Mouse (Mus musculus): ENCODE results near the gene Tacc2.
"Not testable (repeated sequence)": the region's sequence is repeated elsewhere in the genome, so short reads cannot be mapped to it uniquely, and the experiment has no call there.

Tacc2 gene

DNA sequence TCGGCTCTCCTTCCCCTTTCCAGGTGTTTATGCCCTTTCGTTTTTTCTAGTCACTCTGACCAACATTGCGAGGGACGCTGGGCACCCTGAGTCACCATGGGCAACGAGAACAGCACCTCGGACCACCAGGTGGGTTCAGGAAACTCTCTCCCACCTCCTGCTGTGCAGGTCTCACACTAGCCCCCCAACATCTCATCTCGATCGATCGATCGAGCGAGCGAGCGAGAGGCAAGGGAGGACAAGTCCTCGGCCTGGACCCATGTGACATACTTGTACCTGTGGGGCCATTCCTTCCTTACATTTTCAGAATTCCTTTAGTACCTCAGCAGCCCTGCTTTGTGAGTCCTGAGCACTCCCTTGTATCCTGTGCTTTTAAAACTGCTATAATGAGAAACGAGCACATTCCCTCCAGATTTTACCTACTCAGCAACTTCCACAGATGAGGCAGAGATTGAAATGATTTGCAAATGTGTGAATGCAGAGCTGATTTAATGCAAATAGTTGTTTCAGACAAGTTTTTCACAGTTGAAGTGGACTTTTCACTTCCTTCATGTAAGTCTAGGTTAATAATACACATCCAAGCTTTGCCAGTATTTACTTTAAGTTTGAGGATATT lies at the start of gene Tacc2:
Tacc2 (plus strand) TSS at position 51 of the 616 bp plus-strand sequence.
- no peak for DNase-seq (ENCODE audit: low read depth, low spot score)

DNA sequence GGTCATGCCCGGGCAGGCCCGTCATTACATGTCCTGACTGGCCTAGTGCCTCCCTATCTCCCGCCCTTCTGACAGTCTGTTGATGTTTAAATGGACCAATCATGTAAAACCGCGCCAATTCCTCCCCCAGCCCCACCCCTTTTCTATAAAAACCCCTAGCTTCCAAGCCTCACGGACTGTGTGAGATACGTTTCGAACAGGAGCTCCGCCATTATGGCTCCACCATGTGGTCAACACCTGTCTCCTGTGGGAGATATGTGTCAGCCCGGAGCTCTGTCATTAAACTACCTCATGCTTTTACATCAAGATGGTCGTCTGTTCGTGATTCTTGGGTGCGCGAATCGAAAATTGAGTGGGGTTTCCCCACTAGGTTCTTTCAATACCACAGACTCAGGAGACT lies 46.1 kb upstream of the Tacc2 start:
- DNase-seq (ENCODE audit: low read depth, low spot score): not testable (repeated sequence)

DNA sequence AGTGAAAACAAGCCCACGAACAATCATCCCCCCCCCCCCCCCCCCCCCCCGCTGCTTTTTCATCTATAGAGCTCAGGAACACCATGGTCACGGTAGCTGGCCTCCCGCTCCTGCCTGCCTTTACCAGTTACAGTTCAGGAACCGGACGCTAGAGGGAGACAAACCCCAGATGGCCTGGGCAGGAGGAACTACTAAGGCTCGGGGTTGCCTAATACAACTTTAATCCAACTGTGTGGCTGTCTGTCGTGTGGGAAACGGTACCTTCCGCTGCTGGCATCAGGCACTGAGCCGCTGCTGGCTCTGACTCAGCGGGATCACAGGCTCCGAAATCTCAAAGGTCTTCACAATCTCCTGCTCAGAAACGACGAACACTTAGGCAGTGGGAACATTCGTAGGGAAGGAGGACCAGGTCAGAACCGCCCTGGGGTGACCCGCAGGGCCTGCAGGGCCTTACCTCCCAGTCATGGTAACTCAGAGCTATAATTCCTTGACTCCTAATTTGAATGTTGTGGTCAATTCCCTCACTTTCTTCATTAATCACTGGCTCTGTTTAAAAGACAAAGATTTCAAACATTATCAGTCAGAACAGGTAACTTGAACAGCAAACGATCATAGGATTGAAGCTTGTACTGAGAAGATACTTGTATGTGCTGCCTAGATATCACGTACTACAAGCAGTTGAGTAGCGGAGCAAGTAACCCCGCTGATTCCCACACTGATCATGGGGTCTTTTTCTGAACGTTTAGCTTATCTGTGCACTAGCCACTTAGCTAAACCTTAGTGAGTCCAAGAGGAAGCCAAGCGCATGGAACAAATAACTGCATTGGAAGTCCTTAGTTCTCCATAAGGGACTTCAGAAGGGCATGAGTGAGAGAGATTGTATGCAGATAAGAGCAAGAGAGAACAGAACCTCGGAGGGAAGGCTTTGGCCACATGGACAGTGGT lies 43.6 kb upstream of the Tacc2 start:
- DNase-seq (ENCODE audit: low read depth, low spot score): peak; percentile 82

DNA sequence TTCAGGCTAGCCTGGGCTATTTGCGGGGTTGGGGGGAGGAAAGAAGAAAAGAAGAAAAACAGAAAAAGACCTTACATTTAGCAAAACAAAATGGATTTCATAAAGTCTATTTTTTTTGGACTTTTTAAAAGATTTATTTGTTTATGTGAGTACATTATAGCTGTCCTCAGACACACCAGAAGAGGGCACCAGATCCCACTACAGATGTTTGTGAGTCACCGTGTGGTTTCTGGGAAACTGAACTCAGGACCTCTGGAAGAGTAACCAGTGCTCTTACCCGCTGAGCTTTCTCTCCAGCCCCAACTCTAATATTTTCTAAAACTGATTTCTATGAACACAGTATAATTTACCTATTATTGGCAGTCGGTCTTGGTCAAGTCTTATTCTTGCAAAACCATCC lies 42.1 kb upstream of the Tacc2 start:
- DNase-seq (ENCODE audit: low read depth, low spot score): no peak

DNA sequence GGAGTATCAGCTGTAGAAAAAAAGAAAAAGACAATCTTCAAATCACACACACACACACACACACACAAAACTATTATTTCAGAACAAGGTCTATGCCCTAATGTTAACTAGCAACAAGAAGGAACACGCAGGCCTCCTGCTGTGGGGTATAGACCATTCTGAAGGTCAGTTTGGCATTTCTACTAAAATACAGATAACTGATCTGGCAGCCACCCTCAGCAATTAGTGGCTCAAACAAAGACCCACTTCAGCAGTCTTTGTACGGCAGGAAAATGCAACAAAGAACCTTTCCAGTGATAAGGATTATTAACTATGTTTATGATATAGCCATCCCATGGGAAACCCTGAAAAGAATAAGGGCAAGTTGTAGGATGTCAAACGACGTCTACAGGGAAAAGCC lies 40.2 kb upstream of the Tacc2 start:
- no peak for DNase-seq (ENCODE audit: low read depth, low spot score)

DNA sequence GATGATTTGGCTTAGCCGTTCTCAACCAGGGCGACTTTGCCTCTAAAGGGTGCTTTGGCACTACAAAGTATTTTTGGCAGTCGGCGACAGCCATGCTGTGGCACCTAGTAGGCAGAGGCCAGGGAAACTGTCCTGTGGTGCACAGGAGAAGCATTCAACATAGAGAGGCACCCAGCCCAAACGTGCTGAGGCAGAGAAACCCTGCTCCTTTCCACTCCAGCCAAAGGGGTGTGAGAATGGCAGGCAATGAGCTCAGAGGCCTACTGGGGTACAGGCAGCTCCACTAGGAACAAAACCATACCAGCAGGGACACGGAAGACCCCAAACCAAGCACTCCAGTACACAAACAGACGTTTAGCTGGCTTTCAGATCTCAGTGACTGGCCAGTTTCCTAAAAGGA lies 37.1 kb upstream of the Tacc2 start:
- no peak for DNase-seq (ENCODE audit: low read depth, low spot score)

DNA sequence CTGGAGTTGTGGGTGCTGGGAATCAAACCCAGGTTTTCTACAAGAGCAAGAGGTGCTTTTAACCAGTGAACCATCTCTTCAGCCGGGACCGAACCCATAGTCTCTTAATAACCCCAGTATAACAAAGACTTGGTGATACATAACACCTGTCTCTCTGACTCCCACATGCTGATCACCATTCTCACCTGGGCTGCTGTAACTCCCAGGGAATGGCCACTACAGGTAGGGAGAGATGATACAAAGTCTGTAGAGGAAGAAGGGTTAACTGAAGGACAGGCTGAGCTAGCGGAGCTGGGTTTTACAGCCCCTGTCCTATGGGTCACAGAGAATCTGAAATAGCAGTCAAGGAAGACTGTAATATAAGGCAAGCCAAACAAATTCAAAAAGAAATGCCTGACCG lies 34.1 kb upstream of the Tacc2 start:
- no peak for DNase-seq (ENCODE audit: low read depth, low spot score)

DNA sequence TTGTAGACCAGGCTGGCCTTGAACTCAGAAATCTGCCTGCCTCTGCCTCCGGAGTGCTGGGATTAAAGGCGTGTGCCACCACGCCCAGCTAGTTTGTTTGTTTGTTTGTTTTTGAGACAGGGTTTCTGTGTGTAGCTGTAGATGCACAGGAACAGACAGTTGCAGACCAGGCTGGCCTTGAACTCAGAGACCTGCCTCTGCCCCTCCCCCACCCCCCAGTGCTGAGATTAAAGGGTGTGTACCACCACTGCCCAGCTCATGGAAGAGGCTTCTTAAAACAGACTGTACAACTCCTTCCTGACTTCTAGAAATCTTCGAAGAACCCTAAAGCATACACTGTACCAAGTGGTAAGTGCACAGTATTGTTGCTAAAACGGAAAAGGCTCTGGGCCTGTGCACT lies 31.8 kb upstream of the Tacc2 start:
- DNase-seq (ENCODE audit: low read depth, low spot score): no peak

DNA sequence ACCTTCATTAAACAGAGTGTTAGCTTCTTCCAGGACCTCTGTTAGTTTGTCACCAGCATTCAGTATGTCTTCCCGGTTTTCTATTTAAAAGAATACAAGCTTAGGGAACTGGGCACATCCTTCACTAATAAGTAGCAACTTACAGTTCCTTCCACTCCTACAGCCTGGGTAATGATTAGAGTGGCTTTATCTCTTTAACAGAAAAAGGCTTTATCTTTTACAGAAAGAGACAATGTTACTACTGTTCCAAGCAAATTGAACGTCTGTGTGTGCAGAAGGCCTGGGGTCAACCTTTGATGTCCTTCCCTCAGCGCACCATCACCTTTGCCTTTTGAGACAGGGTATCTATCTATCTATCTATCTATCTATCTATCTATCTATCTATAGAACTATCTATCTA lies 31.3 kb upstream of the Tacc2 start:
- no peak for DNase-seq (ENCODE audit: low read depth, low spot score)

DNA sequence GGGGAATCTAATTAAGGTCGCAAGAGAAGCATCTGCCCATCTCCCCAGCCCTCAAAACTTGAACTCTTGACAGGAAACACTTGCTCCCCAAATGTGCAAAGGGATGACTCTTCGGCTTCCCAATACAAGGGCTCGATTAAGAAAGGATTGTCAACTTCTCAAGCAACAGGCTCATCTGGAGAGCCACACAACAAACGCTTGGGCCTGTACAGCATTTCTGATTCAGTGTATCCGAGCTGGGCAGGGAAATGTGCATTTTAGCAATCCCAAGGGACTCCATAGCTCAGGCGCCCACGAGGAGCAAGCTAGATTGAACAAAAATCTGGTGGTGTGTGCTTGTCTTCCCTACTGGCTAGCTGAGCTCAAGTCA lies 30.8 kb upstream of the Tacc2 start:
- DNase-seq (ENCODE audit: low read depth, low spot score): no peak

DNA sequence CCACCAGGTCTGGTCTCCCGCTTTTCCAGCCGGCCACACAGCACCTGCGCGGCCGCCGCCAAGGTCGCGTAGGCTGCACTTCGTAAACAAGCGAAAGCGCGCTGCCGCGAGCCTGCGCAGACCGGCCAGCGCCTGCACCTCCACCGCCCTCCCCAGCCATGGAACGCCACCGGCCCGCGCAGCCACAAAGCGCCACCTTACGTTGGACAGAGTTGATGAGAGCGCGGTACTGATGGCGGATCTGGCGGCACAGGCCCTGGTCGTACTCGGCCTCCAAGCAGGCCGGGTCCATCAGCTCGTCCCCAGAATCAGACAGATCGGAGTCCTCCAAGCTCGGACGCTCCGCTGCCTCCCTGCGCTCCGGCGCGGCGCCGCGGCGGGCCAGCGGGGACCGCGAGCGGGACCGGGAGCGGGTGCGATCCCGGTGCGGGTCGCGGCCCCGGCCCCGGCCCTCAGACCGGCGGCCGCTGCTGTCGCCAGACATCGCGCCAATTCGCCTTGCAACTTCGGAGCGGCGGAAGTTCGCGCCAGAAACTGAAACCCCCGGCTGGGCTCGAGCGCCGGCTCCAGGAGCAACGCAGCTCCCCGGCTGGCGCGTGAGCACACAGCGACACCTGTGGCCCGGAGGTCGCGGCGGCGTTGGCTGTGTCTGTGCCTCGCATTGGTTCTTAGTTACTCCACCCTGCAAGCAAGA lies 30.3 kb upstream of the Tacc2 start:
- DNase-seq (ENCODE audit: low read depth, low spot score): peak; percentile 87

DNA sequence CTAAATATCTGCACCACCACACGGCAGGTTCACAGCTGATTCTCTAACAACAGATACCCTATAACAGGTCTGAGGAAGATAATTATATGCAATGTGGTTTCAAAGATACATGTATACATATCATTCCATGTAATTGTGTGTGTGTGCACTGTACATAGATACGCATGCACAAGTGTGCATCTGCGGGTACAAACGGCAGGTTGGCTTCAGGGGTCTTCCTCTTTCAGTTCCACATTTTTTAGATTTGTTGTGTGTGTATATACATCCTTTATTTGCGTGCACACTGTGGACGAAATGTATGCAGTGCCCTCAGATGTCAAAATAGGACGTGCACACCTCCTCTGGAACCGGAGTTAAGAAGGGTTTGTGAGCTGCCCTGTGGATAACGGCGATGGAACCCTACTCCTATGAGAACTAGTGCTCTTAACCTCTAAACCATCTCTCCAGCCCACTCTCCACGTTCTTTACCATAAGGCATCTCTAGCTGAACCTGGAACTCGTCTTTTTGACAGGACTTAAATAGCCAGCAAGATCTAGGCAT lies 29.5 kb upstream of the Tacc2 start:
- DNase-seq (ENCODE audit: low read depth, low spot score): no peak

DNA sequence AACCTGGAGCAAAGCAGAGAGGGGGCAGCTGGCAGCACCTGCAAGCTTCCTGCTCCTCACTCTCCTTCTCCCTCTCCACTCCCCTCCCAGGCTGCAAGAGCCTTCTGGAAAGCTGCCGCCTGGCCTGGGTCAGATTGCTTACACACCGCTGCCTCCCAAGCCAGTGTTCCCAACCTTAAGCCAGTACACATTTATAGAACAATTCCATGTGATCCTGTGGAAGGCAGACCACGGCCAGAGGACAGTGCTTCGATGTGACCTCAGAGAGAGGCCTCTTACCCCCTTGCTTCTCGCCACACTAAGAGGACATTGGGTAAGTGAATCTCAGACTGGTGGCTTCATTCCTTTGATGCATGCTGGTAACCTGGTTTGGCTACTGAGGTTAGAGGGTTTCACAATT lies 24.5 kb upstream of the Tacc2 start:
- peak; percentile 93 for DNase-seq (ENCODE audit: low read depth, low spot score)

DNA sequence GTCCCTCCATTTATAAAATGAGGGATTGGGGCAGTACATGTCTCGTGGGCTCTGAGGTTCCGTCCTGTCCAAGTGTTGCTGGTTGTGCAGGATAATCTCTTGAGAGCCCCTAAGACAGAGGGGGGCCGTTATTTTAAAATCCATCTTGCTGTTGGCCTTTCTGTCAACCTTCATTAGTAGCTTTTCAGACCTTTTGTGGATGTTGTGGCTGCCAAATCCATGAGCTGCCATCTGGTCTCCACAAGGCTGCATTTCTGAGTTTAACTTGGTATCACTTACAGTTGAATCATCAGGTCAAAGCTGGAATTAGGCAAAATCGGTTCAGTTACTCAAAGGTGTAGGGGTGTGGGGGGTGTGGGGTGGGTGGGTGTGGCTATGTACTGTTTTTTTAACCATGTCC lies 23.9 kb upstream of the Tacc2 start:
- DNase-seq (ENCODE audit: low read depth, low spot score): no peak

DNA sequence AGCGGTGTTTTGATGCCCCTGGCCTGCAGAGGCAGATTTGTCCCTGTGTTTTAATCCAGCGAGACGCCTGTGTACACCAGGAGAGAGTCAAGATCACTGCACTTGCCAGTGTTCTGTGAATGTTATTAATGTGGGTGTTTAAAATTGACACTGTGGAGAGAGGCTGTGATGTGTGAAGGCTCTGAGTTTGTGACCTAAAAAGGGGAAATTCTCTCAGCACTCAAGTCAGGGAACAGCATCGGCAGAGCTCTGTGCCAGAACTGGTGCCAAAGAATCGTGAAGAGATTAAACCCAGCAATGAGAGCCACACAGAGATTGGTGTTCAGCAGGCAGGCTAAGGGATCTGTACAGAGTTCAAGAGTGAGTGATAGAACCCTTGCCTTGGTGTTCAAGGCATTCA lies 21.6 kb upstream of the Tacc2 start:
- peak; percentile 45 for DNase-seq (ENCODE audit: low read depth, low spot score)

DNA sequence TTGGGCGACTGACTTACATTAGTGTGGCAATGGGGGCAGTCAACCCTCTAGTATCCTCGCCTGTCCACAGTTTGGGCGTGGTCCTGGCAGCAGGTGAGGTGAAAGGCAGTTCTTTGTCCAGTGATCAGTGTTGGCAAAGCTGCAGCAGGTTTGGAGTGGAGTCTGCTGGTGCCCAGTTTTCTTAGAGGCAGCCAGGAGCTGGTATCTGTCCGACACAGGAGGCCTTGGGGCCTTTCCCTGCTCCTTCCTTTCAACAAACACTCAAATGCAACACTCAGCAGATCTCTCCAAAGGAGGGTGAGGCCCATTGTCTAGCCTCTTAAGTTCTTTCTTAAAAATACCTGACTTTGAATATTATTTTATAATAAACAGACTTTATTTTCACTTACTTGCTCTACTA lies 18.6 kb upstream of the Tacc2 start:
- DNase-seq (ENCODE audit: low read depth, low spot score): no peak

DNA sequence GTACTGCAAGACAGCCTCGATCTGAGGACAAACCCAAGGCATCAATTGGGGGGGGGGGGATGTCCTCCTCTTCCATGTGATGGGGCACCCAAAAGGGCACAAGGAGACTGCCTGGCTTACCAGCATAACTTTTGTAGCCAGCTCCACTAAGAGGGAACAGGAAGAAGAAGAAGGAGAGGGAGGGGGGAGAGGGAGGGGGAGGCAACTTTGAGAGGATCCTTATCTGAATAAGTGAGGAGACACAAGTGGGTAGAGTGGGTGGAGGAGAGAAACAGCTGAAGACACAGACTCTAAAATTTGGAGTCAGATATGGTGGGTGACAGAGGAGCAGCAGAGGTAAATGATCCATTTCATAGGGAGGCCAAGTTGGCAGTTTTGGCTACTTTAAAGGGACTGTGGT lies 16.3 kb upstream of the Tacc2 start:
- DNase-seq (ENCODE audit: low read depth, low spot score): no peak

DNA sequence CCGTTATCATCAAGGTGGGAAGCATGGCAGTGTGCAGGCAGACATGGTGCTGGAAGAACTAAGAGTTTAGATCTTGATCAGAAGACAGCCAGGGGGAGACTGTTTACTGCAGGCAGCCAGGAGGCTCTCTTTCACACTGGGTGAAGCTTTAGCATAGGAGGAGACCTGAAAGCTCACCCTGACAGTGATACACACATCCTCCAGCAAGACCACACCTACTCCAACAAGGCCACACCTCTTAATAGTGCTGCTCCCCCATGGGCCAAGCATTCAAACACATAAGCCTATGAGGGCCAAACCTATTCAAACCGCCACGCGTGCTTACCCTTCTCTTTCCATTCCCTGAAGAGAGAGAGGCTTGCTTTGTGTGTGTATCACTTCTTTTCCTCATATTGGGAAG lies 14.0 kb upstream of the Tacc2 start:
- no peak for DNase-seq (ENCODE audit: low read depth, low spot score)

DNA sequence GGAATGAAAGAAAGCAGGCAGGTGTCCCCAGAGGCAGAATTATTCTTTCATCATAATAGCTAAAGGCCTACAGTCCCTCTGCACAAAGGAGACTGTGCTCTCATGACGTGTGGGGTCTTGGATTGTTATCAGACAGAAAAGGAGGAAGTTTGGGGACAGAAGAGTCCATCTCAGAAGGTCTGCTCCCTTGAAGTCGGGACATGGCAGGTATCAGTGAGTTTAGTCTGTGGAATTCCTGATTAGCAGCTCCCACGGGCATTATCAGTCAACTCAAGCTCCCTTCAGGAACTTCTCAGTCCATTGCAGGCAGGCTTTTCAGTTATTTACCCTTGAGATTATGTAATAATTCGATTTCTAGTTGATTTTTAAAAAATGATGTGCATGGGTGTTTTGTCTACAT lies 13.4 kb upstream of the Tacc2 start:
- DNase-seq (ENCODE audit: low read depth, low spot score): no peak

DNA sequence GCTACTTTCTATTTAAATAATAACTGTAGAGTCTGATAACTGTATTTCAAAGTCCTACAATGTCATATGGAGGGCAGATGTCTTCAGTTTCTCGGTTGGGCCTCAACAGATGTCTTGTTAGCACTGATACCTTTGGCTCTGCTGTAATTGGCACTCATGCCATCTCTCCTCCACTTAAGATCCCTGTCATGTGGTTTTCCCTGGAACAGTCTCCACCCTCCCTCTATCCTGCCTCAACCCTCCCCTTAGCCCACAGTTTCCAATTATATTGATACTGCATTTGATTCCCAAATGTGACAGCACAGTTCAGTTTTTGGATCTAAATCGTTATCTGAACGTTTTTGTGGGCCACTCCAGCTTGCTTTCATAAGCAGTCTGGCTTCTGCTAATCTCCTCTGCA lies 12.6 kb upstream of the Tacc2 start:
- peak; percentile 70 for DNase-seq (ENCODE audit: low read depth, low spot score)

DNA sequence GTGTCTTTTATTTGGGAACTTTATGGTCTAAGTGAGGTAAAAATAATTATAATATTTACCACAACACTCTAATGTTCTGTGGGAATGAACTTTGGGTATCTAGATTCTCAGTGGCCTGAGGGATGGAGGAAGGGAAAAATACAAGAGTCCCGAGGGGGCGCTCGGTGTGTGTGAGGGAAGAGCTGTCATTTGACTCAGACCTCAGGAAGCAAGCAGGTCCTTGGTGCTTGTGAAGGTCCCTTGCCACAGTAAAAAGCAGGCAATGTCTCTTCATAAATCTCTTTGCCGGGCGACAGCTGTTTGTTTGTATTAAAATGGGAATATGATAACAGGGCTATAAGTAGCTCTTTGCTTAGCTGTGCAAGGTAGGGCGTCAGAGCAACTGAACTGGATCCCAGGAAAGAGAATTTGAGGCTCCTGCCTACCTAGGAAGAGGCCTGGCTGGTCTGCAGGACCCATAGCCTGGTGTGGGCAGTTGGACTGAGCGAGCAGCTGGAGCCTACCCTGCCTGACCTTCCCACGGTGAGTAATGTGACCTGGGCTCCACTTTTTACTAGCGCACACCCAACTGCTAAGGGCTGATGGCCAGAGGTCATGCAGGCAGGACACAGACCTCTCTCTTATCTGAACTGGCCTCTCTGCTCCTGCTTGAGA lies 8.3 kb upstream of the Tacc2 start:
- peak; percentile 92 for DNase-seq (ENCODE audit: low read depth, low spot score)

DNA sequence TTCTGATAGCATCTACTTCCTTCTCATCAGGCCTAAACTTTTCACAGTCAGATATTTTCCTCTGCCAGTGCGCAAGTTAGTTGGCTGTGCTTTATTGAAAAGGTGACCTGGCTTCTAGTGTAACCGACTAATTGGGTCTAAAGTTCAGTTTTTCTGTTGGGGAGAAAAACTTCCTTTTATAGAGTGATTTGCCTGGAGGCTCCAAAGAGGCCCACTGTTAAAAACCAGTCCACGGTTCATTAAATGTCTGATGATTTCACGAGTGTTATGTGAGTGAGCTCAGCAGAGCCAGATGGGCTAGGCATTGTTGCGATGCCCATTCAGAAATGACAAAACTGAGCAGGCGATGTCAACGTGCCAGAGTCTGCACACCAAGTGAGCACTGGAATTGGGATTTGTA lies 6.8 kb upstream of the Tacc2 start:
- DNase-seq (ENCODE audit: low read depth, low spot score): no peak
